Mouse (Mus musculus) adipocyte (in vitro differentiated cells): ENCODE measurements around the gene Gm10377.
"Not testable (repeated sequence)": the region's sequence is repeated elsewhere in the genome, so short reads cannot be mapped to it uniquely, and the experiment has no call there.

Source experiments
- DNase-seq: peaks from one replicate; pipeline ENCODE4 v3.0.0-alpha.2; 2016; ENCODE audit warnings: low spot score

Gene Gm10377

DNA sequence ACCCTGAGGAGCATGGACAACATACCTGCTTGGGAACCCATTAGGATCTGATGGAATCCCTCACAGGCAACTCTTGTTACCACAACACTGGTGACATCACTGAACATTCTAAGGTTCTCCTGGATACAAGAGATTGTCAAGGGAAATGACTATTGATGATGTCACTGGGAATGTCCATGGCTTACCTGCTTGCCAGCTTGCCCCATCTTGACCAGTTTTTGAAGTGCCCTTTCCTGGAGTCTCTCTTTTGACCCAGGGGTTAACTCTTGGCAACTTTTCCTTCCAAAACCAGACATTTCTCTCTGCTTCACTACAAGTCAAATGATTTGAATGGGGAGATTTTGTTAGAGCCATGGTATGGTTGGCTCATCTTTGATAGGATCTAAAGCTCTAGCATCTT is at the start of gene Gm10377:
Gene Gm10377 (minus strand): TSS at position 101 of the 400 bp plus-strand sequence.
- not testable (repeated sequence) for DNase-seq

DNA sequence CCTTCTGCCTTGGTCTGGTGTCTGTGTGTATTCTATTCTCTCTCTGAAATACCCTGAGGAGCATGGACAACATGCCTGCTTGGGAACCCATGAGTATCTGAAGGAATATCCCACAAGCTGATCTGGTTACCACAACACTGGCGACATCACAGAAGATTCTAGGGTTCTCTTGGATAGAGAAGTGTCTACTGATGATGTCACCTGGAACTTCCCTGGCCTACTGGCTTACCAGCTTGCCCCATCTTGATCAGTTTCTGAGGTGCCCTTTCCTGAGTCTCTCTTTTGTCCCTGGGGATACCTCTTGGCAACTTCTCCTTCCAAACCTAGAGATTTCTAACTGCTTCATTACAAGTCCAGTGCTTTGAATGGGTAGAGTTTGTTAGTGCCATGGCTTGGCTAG is 29.1 kb downstream of the Gm10377 start, which contains the start of gene Gm3015:
Gene Gm3015 (minus strand): TSS at position 101 of the 400 bp plus-strand sequence.
- DNase-seq, result not testable (repeated sequence)
